19 mouse cellular contexts compared by ENCODE assay signal in the genomic region with DNA sequence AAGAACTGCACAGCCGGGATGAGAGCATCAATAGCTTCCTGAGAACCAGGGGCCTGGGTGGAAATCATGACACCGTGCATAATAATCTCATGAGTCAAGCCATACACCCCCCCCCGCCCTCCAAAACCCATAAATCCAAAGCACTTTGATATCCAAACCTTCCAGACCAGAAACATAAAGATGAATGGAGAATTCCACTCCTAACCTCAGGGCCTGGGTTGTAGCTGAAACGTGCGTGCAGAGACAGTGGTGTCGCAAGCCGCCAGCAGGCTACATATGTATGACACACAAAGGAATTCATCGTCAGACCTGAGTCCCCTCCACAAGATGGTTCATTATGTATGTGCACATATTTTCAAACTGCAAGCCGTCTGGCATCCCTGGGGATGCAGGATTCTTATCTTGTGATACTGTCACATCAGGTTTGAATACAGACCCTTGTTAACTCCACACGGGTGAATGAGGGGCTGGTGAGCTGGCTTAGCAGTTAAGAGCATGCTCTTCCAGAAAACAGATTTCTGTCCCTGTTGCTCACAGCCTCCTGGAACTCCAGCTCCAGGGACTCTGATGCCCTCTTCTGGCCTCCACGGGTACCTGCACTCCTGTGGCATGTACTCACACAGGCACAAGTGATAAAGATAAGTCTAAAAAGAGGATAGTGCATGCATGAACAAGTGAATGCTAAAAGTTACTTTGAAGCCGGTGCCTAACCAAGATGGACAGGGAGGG. TPM values are rescaled to one million over a fixed set of nuclear protein-coding genes. Genes with fewer than 3 reads are reported as not detected.
DNase-seq lines count a peak whose midpoint lies in the region; ATAC-seq and TF ChIP-seq lines count a peak whose summit lies in the region.
"Had no signal": no experiment of that assay in that cellular context is flagged by ENCODE, and none has a peak within 500 bp of the region (broad histone marks: within the 10 kb centered on the region; RNA-seq: fewer than 3 reads in every experiment).

No protein-coding gene starts in this region.

- no peaks in the 10 kb centered on the region for H3K36me3 ChIP-seq in stomach, postnatal 0 days (ENCODE audit: control insufficient read depth, insufficient read depth, low read length)
- H3K36me3 ChIP-seq: G1E; neural tube, embryonic 12.5 days; stomach, embryonic 15.5 days had no signal

- TF ChIP-seq EP300 in stomach, postnatal 0 days (optimal IDR thresholded peaks at IDR 0.05): no peak

- H3K27ac ChIP-seq in stomach, postnatal 0 days (replicated peaks): no peak overlapping the region
- H3K27ac ChIP-seq: neural tube, embryonic 12.5 days; stomach, embryonic 15.5 days had no signal

- 84% methylated on average over 12 of the region's 12 CpGs for WGBS in stomach, postnatal 0 days

- H3K9ac ChIP-seq in stomach, postnatal 0 days (ENCODE audit: low read length): no peak overlapping the region
- H3K9ac ChIP-seq: neural tube, embryonic 12.5 days; stomach, embryonic 15.5 days had no signal

- peak; percentile 18 to 28 for DNase-seq in kidney, postnatal 4 days
- DNase-seq in kidney, adult 11 months: no peak
- peak; percentile 5 for DNase-seq in thymus, postnatal 14 days
- DNase-seq in thymus, postnatal 36 days: no peak
- peak; percentile 35 for DNase-seq in Muller cell, postnatal 12 days (ENCODE audit: inconsistent ontology term)
- DNase-seq in stomach, postnatal 0 days (ENCODE audit: low spot score): no peak
- no peak for DNase-seq in heart, adult 8-10 months (ENCODE audit: low spot score)
- no peak for DNase-seq in embryo, embryonic 10 days (ENCODE audit: low spot score)
- DNase-seq: cerebellum, postnatal 14 days; gastrocnemius, postnatal 25 days; heart, postnatal 36 days; lung, adult 2 months; thymus, postnatal 4 days had no signal

- no peak for ATAC-seq in stomach, postnatal 0 days (ENCODE audit: low FRiP score, low TSS enrichment)
- ATAC-seq: activated CD4-positive, CD25-positive, alpha-beta regulatory T cell, adult 4 months; midbrain, embryonic 16.5 days had no signal

- TF ChIP-seq CTCF in stomach, postnatal 0 days (IDR thresholded peaks at IDR 0.05; ENCODE audit: low read depth): peak; percentile 46

- H3K9me3 ChIP-seq in stomach, postnatal 0 days (ENCODE audit: control insufficient read depth, low read length): no peaks in the 10 kb centered on the region
- H3K9me3 ChIP-seq: G1E; stomach, embryonic 15.5 days had no signal

- no peaks in the 10 kb centered on the region for H3K27me3 ChIP-seq in stomach, postnatal 0 days (ENCODE audit: control insufficient read depth, insufficient read depth, low read length)
- H3K27me3 ChIP-seq: neural tube, embryonic 12.5 days; stomach, embryonic 15.5 days had no signal

- H3K4me2 ChIP-seq in stomach, postnatal 0 days (replicated peaks; ENCODE audit: low read depth): no peak overlapping the region
- H3K4me2 ChIP-seq: heart, embryonic 11.5 days; neural tube, embryonic 12.5 days; stomach, embryonic 15.5 days had no signal

- H3K4me3 ChIP-seq in stomach, postnatal 0 days (ENCODE audit: low read depth, low read length): no peak overlapping the region
- H3K4me3 ChIP-seq: neural tube, embryonic 12.5 days; stomach, embryonic 15.5 days had no signal

- H3K4me1 ChIP-seq in stomach, postnatal 0 days (replicated peaks; ENCODE audit: control insufficient read depth, insufficient read depth): no peaks in the 10 kb centered on the region
- H3K4me1 ChIP-seq: neural tube, embryonic 12.5 days had no signal

RNA-seq across cellular contexts. Expression of a gene that starts 24.5 kb away (rescaled TPM):
- 0.68 and 0.69 TPM in 2 replicates for polyA plus RNA-seq in stomach, postnatal 0 days (2015; fragmentation: Nextera tagmentation; extraction: Ambion mirVana)
- under 1 TPM; 0.16 to 0.38 (median 0.24) TPM for total RNA-seq in heart, adult 8-10 months (2022)
- polyA plus RNA-seq: G1E had no signal

Comparison
In these comparisons a context has a peak if more than half of its experiments do, and no peak if none do; other contexts are left out.
1. DNase-seq: peak in kidney, postnatal 4 days (2 of 2), thymus, postnatal 14 days (single experiment) and Muller cell, postnatal 12 days (single experiment); none in kidney, adult 11 months (single experiment), thymus, postnatal 36 days (0 of 2), stomach, postnatal 0 days (single experiment), heart, adult 8-10 months (single experiment) and embryo, embryonic 10 days (single experiment).